Mouse (Mus musculus): ENCODE measurements around the gene Mrpl46. TPM values are rescaled to one million over a fixed set of nuclear protein-coding genes. Genes with fewer than 3 reads are reported as not detected.

Mrpl46 gene
- polyA plus RNA-seq, 1 experiment from 2014 or later, result 69.6 TPM

- Histone ChIP-seq H3K27ac (no peak overlapping the region), H3K9ac (replicated peaks) (no peak overlapping the region), H3K9me3 (no peaks in the 10 kb centered on the region), H3K4me1 (replicated peaks) (no peaks in the 10 kb centered on the region), H3K27me3 (peaks cover 20% of the 10 kb centered on the region), H3K4me2 (no peak overlapping the region), H3K4me3 (replicated peaks) (no peak overlapping the region), H3K36me3 (no peaks in the 10 kb centered on the region)
- no peak for ATAC-seq (ENCODE audit: insufficient number of reproducible peaks, insufficient read depth, low FRiP score, low TSS enrichment, low read depth)
- WGBS, result 24% methylated on average over 18 of the region's 18 CpGs
Observed at GRCm38 (mm10) chr7:78766019-78766683, 17.2 kb downstream of the Mrpl46 start.

GRCm38 (mm10) chr7:78765215-78765631, 18.1 kb downstream of the Mrpl46 start:
- no peak overlapping the region for H3K4me3 ChIP-seq (replicated peaks)
- no peak overlapping the region for H3K27ac ChIP-seq
- H3K4me1 ChIP-seq (replicated peaks), result no peaks in the 10 kb centered on the region
- H3K9ac ChIP-seq (replicated peaks), result no peak overlapping the region
- 70% methylated on average over 5 of the region's 5 CpGs for whole genome bisulfite sequencing
- no peaks in the 10 kb centered on the region for H3K36me3 ChIP-seq
- H3K4me2 ChIP-seq, result no peak overlapping the region
- H3K27me3 ChIP-seq, result peaks cover 20% of the 10 kb centered on the region
- no peaks in the 10 kb centered on the region for H3K9me3 ChIP-seq
- no peak for ATAC-seq (ENCODE audit: insufficient number of reproducible peaks, insufficient read depth, low FRiP score, low TSS enrichment, low read depth)

DNA sequence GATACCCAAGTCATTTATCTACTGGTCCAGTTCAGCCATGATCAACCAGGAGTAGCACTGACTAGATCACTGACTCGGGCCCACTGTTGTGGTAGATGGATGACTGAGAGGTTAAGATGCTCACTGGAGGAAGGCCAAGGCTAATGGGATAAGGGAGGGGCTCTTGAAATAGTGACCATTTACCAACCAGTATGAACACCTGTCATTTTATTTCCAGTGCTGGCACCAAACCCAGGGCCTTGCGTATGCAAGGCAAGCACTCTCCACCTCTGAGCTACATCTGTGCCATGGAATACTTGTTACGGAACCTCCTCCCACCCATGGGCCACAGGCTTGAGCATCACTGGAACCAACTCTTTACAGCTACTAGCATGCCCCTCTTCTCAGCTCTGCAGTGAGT, 19.5 kb downstream of the Mrpl46 start:
- Histone ChIP-seq H3K27me3 (peaks cover 25% of the 10 kb centered on the region), H3K4me3 (replicated peaks) (no peak overlapping the region), H3K4me2 (no peak overlapping the region), H3K9ac (replicated peaks) (no peak overlapping the region), H3K36me3 (no peaks in the 10 kb centered on the region), H3K4me1 (replicated peaks) (no peaks in the 10 kb centered on the region), H3K9me3 (no peaks in the 10 kb centered on the region), H3K27ac (no peak overlapping the region)
- WGBS, result 89% methylated on average over 3 of the region's 3 CpGs
- no peak for ATAC-seq (ENCODE audit: insufficient number of reproducible peaks, insufficient read depth, low FRiP score, low TSS enrichment, low read depth)

DNA sequence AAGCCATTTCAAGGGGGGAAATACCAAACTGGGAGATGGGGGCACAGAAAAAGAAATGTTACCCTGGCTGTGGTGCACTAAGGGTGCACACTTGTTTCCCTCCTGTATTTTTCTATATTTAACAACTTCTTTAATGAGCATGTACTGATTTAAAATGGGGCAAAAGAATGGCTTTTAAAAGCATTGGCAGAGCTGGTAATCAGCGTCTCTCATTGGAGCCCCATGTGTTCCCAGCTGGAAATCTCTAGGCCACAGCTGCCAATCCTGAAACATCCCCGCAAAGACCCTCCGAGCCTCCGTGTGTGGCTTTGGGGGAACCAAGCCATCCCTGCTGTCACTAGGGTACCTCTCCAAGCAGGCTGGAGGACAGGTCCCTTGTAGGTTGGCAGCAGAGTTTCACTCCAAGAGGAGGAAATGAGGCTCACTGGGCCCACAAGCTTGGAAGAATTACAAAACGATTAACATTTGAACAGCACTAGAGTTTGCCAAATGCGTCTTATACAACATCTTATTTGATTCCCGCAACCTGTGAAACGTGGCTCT, 28.8 kb downstream of the Mrpl46 start:
- H3K4me2 ChIP-seq, result no peak overlapping the region
- 61% methylated on average over 8 of the region's 8 CpGs for WGBS
- no peaks in the 10 kb centered on the region for H3K9me3 ChIP-seq
- no peaks in the 10 kb centered on the region for H3K36me3 ChIP-seq
- no peak for ATAC-seq (ENCODE audit: insufficient number of reproducible peaks, insufficient read depth, low FRiP score, low TSS enrichment, low read depth)
- H3K27me3 ChIP-seq, result 0 out of 2 replicates have a peak, but pooled peaks cover 3% of the 10 kb centered on the region
- H3K4me3 ChIP-seq (replicated peaks), result no peak overlapping the region
- no peak overlapping the region for H3K27ac ChIP-seq
- H3K9ac ChIP-seq (replicated peaks), result no peak overlapping the region
- H3K4me1 ChIP-seq (replicated peaks), result no peaks in the 10 kb centered on the region

DNA sequence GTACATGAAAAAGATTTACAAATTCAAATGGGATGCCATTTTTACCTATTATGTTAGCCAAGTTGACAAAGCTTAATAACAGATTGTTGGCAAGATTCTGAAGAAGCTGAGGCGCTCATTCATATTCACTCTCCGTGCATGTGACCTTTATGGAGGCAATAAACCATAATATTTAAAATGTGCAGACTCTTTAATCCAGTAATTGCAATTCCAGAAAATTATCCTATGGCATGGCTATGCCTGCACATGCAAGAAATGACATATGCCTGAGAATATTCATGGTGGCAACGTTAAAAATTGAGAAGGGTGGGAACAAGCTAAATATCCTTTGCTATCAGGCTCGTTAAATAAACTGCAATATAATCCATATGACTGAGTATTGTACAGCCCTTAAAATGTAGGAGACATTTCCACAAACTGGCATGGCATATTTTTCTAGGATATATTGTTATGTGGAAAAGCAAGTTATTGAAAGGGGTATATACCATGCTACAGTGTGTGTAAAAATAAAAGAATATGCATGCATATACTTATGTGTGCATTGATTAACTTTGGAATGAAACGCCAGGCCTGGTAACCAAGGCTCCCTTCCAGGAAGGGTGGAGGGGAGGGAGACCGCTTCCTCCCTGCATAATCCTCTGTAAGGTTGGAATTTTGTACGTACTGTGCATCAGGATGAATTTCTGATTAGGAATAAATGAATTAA, 29.4 kb downstream of the Mrpl46 start:
- Histone ChIP-seq H3K4me1 (replicated peaks) (no peaks in the 10 kb centered on the region), H3K36me3 (no peaks in the 10 kb centered on the region), H3K4me3 (replicated peaks) (no peak overlapping the region), H3K4me2 (no peak overlapping the region), H3K9me3 (no peaks in the 10 kb centered on the region), H3K27me3 (no peaks in the 10 kb centered on the region), H3K9ac (replicated peaks) (no peak overlapping the region), H3K27ac (no peak overlapping the region)
- WGBS, result 82% methylated on average over 7 of the region's 7 CpGs
- no peak for ATAC-seq (ENCODE audit: insufficient number of reproducible peaks, insufficient read depth, low FRiP score, low TSS enrichment, low read depth)

DNA sequence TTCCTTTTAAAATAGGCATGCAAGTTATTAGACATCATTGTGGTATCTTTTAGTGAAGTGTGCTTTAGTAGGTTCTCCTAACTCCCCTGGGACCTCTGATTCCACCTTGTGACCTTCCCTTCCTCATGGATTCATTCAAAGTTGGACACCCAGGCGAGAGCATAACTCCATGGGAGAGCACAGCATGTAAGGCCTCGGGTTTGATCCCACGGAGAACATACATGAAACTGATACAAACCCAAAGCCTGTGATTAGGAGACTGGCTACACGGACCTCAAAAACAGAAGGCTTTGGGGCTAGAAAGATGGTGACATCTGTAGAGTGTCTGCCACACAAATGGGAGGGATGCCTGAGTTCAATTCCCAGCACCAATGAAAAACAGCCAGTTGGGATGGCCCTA, 30.4 kb downstream of the Mrpl46 start:
- no peaks in the 10 kb centered on the region for H3K4me1 ChIP-seq (replicated peaks)

DNA sequence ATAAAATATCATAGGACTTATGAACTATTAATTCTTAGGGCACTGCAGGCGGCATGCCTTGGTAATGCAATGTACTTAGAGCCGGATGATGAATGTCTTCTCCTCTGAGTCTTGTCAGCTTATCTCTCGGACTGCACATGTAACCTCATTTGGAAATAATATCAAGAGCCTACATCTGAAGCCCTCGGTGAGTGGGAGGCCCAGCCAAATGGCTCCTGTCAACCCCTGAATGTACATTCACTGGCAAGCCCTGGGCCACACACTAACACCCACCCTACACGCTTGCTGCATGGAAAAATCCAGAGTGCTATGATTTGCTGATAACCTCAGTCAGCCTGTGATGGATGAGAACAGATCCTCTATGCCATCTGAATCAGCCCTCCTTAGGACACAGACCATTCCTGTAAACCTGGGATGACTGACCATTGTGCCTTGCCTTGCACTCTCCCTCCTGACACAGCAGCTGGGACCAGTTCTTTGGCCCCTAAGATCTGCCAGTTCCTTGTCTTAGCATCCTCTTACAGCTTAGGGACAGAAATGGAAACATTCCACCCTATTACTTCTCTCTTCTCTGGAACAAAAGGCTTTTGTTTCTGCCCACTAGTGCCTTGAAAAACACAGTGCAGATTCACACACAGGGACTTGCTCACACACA, 39.5 kb downstream of the Mrpl46 start:
- H3K4me1 ChIP-seq (replicated peaks), result no peaks in the 10 kb centered on the region
- H3K4me2 ChIP-seq, result no peak overlapping the region
- H3K27me3 ChIP-seq, result peaks cover 3% of the 10 kb centered on the region; the same call in 1 of the 2 replicates
- H3K9ac ChIP-seq (replicated peaks), result no peak overlapping the region
- no peak overlapping the region for H3K4me3 ChIP-seq (replicated peaks)
- ATAC-seq (ENCODE audit: insufficient number of reproducible peaks, insufficient read depth, low FRiP score, low TSS enrichment, low read depth), result no peak
- H3K36me3 ChIP-seq, result no peaks in the 10 kb centered on the region
- WGBS, result 83% methylated on average over 5 of the region's 5 CpGs
- no peaks in the 10 kb centered on the region for H3K9me3 ChIP-seq
- H3K27ac ChIP-seq, result no peak overlapping the region

More for the DNA sequence above, 30.4 kb downstream of the Mrpl46 start:
- no peak overlapping the region for H3K27ac ChIP-seq
- ATAC-seq (ENCODE audit: insufficient number of reproducible peaks, insufficient read depth, low FRiP score, low TSS enrichment, low read depth), result no peak
- no peaks in the 10 kb centered on the region for H3K9me3 ChIP-seq
- no peak overlapping the region for H3K4me3 ChIP-seq (replicated peaks)
- H3K4me2 ChIP-seq, result no peak overlapping the region
- H3K36me3 ChIP-seq, result no peaks in the 10 kb centered on the region
- H3K27me3 ChIP-seq, result no peaks in the 10 kb centered on the region
- 89% methylated on average over 4 of the region's 4 CpGs for WGBS
- H3K9ac ChIP-seq (replicated peaks), result no peak overlapping the region

GRCm38 (mm10) chr7:78739351-78740000, 43.9 kb downstream of the Mrpl46 start:
- WGBS, result 77% methylated on average over 8 of the region's 8 CpGs
- no peak overlapping the region for H3K4me3 ChIP-seq (replicated peaks)
- no peak for ATAC-seq (ENCODE audit: insufficient number of reproducible peaks, insufficient read depth, low FRiP score, low TSS enrichment, low read depth)
- no peaks in the 10 kb centered on the region for H3K9me3 ChIP-seq
- peaks cover 3% of the 10 kb centered on the region; the same call in 1 of the 2 replicates for H3K27me3 ChIP-seq
- no peaks in the 10 kb centered on the region for H3K4me1 ChIP-seq (replicated peaks)
- no peak overlapping the region for H3K27ac ChIP-seq
- H3K9ac ChIP-seq (replicated peaks), result no peak overlapping the region
- H3K36me3 ChIP-seq, result no peaks in the 10 kb centered on the region
- H3K4me2 ChIP-seq, result no peak overlapping the region

DNA sequence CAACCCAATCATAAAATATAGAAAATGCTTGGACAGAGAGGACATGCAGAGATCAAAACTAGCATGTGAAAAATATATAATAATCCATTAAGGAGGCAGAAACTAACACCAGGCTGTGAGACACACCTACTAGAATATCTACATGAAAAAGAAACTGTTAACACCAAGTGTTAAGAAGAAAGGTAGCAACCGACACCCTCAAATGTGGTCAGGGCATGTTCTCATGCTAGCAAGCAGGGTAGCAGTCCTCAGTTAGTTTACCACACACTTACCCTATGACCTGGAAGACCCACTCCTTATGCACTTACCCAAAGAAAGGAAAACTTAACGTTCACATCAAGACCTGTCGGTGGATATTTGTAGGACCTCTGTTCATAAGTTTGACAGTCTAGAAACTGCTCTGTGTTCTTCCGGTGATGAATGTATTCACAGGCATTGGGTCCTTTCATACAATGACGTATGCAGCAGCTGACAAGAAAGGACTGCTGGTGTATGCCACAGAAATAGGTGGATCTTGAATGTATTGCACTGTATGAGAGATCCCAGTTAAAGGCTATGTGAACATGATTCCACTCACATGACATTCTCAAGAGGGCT, 45.6 kb downstream of the Mrpl46 start, which contains the start of gene Ntrk3:
Ntrk3 (minus strand) TSS at position 399 of the 597 bp plus-strand sequence.
- no peak within 1 kb of the TSS for H3K27ac ChIP-seq
- H3K9me3 ChIP-seq, result no peaks in the 10 kb centered on the region
- no peak for ATAC-seq (ENCODE audit: insufficient number of reproducible peaks, insufficient read depth, low FRiP score, low TSS enrichment, low read depth)
- H3K9ac ChIP-seq (replicated peaks), result no peak within 1 kb of the TSS
- no peaks in the 10 kb centered on the region for H3K27me3 ChIP-seq
- WGBS, result 87% methylated on average over 5 of the region's 5 CpGs
- H3K36me3 ChIP-seq, result no peaks in the 10 kb centered on the region
- no peak within 1 kb of the TSS for H3K4me3 ChIP-seq (replicated peaks)
- no peak within 1 kb of the TSS for H3K4me2 ChIP-seq
- no peaks in the 10 kb centered on the region for H3K4me1 ChIP-seq (replicated peaks)

GRCm38 (mm10) chr7:78737196-78737595, 46.1 kb downstream of the Mrpl46 start:
- WGBS, result 91% methylated on average over 6 of the region's 6 CpGs
- H3K4me1 ChIP-seq (replicated peaks), result no peaks in the 10 kb centered on the region
- no peak overlapping the region for H3K9ac ChIP-seq (replicated peaks)
- ATAC-seq (ENCODE audit: insufficient number of reproducible peaks, insufficient read depth, low FRiP score, low TSS enrichment, low read depth), result no peak
- H3K4me3 ChIP-seq (replicated peaks), result no peak overlapping the region
- no peaks in the 10 kb centered on the region for H3K36me3 ChIP-seq
- H3K27me3 ChIP-seq, result no peaks in the 10 kb centered on the region
- no peaks in the 10 kb centered on the region for H3K9me3 ChIP-seq
- H3K27ac ChIP-seq, result no peak overlapping the region
- no peak overlapping the region for H3K4me2 ChIP-seq
